Mouse (Mus musculus): ENCODE measurements at regions not wholly inside any gene's neighbourhood (a gene's known extent, or its start where the extent isn't known, plus 50 kb on each side); places are given as distances from the start of the nearest gene placed in this dataset.

- TF ChIP-seq CTCF (IDR thresholded peaks at IDR 0.05; ENCODE audit: borderline replicate concordance, insufficient read depth, low read depth, low read length) = no peak; the same call in 1 of the 2 replicates
- TF ChIP-seq POLR2A (IDR thresholded peaks at IDR 0.05; ENCODE audit: borderline replicate concordance, insufficient read depth, low read length) = no peak
Measured at GRCm38 (mm10) chr8:116798981-116799380, 66.2 kb upstream of the Cdyl2 start.

All from cerebellum, adult 2 months (tissue).